Mouse (Mus musculus) hindbrain, embryonic 11.5 days (tissue): ENCODE data around the gene Bmpr1b. TPM values are rescaled to one million over a fixed set of nuclear protein-coding genes. Genes with fewer than 3 reads are reported as not detected.

Experiments used
- ATAC-seq: fragments of 200-750 bp; cut with Nextera tagmentation; 2 replicates; pipeline ENCODE4 v1.8.0; 2017; ENCODE audit warnings: mild to moderate bottlenecking, moderate TSS enrichment, moderate library complexity; ENCODE audit not compliant: low FRiP score
- DNase-seq: peaks from one replicate; pipeline ENCODE4 v3.0.0-alpha.2; 2015; ENCODE audit warnings: low spot score
- H3K27ac ChIP-seq: fragments of 300-500 bp; sonication (generic); 2 replicates; pipeline ENCODE4 v1.5.1; 2014; ENCODE audit warnings: mild to moderate bottlenecking, low read depth, low read length
- H3K27me3 ChIP-seq: fragments of 300-500 bp; sonication (generic); 2 replicates; pipeline ENCODE4 v1.6.1; 2014; ENCODE audit warnings: mild to moderate bottlenecking, low read length, moderate library complexity, mixed read lengths; ENCODE audit not compliant: control insufficient read depth, insufficient read depth
- H3K36me3 ChIP-seq: fragments of 300-500 bp; sonication (generic); 2 replicates; pipeline ENCODE4 v1.6.1; 2014; ENCODE audit warnings: mild to moderate bottlenecking, low read length, moderate library complexity, mixed read lengths; ENCODE audit not compliant: control insufficient read depth, insufficient read depth
- H3K4me1 ChIP-seq: fragments of 300-500 bp; sonication (generic); replicated peaks from 2 replicates; pipeline ENCODE4 v1.6.1; 2014; ENCODE audit warnings: low read length, mixed read lengths; ENCODE audit not compliant: control insufficient read depth, insufficient read depth
- H3K4me2 ChIP-seq: fragments of 300-500 bp; sonication (generic); replicated peaks from 2 replicates; pipeline ENCODE4 v1.6.1; 2014; ENCODE audit warnings: mild to moderate bottlenecking, low read depth, low read length
- H3K4me3 ChIP-seq: fragments of 300-500 bp; sonication (generic); 2 replicates; pipeline ENCODE4 v1.5.1; 2014; ENCODE audit warnings: low read depth, low read length
- H3K9ac ChIP-seq: fragments of 300-500 bp; sonication (generic); 2 replicates; pipeline ENCODE4 v1.6.1; 2014; ENCODE audit warnings: low read depth, low read length
- H3K9me3 ChIP-seq: fragments of 300-500 bp; sonication (generic); 2 replicates; pipeline ENCODE4 v1.6.1; 2016; ENCODE audit warnings: low read length; ENCODE audit not compliant: control insufficient read depth
- WGBS: fragments of 180-500 bp; shearing (Covaris S2); extraction: QIAGEN DNeasy Blood & Tissue Kit; methylation state at CpG from one replicate; pipeline ENCODE4 v1.1.7; 2014; 5-methylcytosine and 5-hydroxymethylcytosine counted together
- polyA plus RNA-seq: library from polyadenylated mRNA; unstranded; fragments of >200 nt; fragmentation: Nextera tagmentation; extraction: Ambion mirVana; gene quantifications from 2 replicates; pipeline ENCODE4 v1.2.1, GENCODE M21; 2014

The Bmpr1b gene
- polyA plus RNA-seq, 1 experiment from 2014 or later, result 11.0 TPM

- Histone ChIP-seq H3K27ac (no peak overlapping the region), H3K4me2 (no peak overlapping the region), H3K9ac (no peak overlapping the region), H3K27me3 (no peaks in the 10 kb centered on the region), H3K9me3 (no peaks in the 10 kb centered on the region), H3K4me3 (no peak overlapping the region), H3K4me1 (no peaks in the 10 kb centered on the region), H3K36me3 (no peaks in the 10 kb centered on the region)
- ATAC-seq (no peak), DNase-seq (peak; percentile 23)
- 66% methylated on average over 3 of the region's 3 CpGs for WGBS
These were observed 374.9 kb downstream of the Bmpr1b start for GRCm38 (mm10) chr3:141794371-141794770.

GRCm38 (mm10) chr3:141793755-141794154 is 375.5 kb downstream of the Bmpr1b start:
- WGBS, result 84% methylated on average over 2 of the region's 2 CpGs
- H3K36me3 ChIP-seq, result no peaks in the 10 kb centered on the region
- H3K9me3 ChIP-seq, result no peaks in the 10 kb centered on the region
- no peak for DNase-seq
- H3K4me2 ChIP-seq, result no peak overlapping the region
- no peak overlapping the region for H3K9ac ChIP-seq
- H3K27ac ChIP-seq, result no peak overlapping the region
- ATAC-seq, result no peak
- no peak overlapping the region for H3K4me3 ChIP-seq
- no peaks in the 10 kb centered on the region for H3K27me3 ChIP-seq
- no peaks in the 10 kb centered on the region for H3K4me1 ChIP-seq

DNA sequence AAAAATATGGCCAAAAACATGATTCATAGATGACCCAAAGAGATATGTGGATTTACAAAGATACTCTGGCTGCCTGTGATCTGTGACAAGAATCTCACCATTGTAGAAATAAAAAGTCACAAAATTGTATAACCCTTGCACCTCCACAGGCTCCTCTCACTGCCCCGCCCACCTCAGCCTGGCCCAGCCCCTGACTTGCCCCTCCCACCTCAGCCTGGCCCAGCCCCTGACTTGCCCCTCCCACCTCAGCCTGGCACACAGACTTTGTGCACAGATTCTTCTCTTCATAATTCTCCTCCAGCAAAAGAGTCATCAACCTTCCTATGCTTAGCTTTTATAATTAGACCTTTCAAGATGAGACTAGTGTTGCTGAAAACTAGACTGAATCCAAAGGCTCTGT is 377.1 kb downstream of the Bmpr1b start:
- no peak for DNase-seq
- H3K4me3 ChIP-seq, result no peak overlapping the region
- no peaks in the 10 kb centered on the region for H3K36me3 ChIP-seq
- H3K27me3 ChIP-seq, result no peaks in the 10 kb centered on the region
- H3K4me1 ChIP-seq, result no peaks in the 10 kb centered on the region
- H3K4me2 ChIP-seq, result no peak overlapping the region
- 69% methylated on average over 1 of the region's 1 CpGs for WGBS
- H3K9ac ChIP-seq, result no peak overlapping the region
- ATAC-seq, result no peak
- no peak overlapping the region for H3K27ac ChIP-seq
- no peaks in the 10 kb centered on the region for H3K9me3 ChIP-seq

- Histone ChIP-seq H3K4me1 (no peaks in the 10 kb centered on the region), H3K9ac (no peak overlapping the region), H3K36me3 (no peaks in the 10 kb centered on the region), H3K4me2 (no peak overlapping the region), H3K9me3 (no peaks in the 10 kb centered on the region), H3K27me3 (no peaks in the 10 kb centered on the region), H3K27ac (no peak overlapping the region), H3K4me3 (no peak overlapping the region)
- DNase-seq (no peak), ATAC-seq (no peak)
- WGBS, result 88% methylated on average over 8 of the region's 8 CpGs
These were observed 378.0 kb downstream of the Bmpr1b start for GRCm38 (mm10) chr3:141791026-141791780.

Other genes starting within 250 kb of the Bmpr1b start
- 20.4 and 21.8 TPM in 2 replicates for gene Pdlim5, start 226.3 kb upstream of the Bmpr1b start, polyA plus RNA-seq